Mouse (Mus musculus): ENCODE measurements around the gene Pnmt.

Pnmt gene

GRCm38 (mm10) chr11:98384721-98385637 lies 1.3 kb upstream of the Pnmt start:
- peak; percentile 63 for DNase-seq

- DNase-seq = no peak
These were observed 346 bp downstream of the Pnmt start for GRCm38 (mm10) chr11:98386596-98386995.

- DNase-seq = no peak
These were observed 867 bp downstream of the Pnmt start for GRCm38 (mm10) chr11:98387056-98387577.

GRCm38 (mm10) chr11:98388282-98388681 lies 2.0 kb downstream of the Pnmt start:
- DNase-seq = no peak

- DNase-seq = peak; percentile 73
These were observed 3.1 kb downstream of the Pnmt start for GRCm38 (mm10) chr11:98389221-98389780.

GRCm38 (mm10) chr11:98390141-98390540 lies 3.9 kb downstream of the Pnmt start:
- DNase-seq = peak; percentile 15

GRCm38 (mm10) chr11:98392034-98392433 lies 5.8 kb downstream of the Pnmt start:
- DNase-seq = no peak

GRCm38 (mm10) chr11:98392645-98393044 lies 6.4 kb downstream of the Pnmt start:
- no peak for DNase-seq

GRCm38 (mm10) chr11:98393317-98393716 lies 7.1 kb downstream of the Pnmt start:
- DNase-seq = peak; percentile 28

- DNase-seq = no peak
These were observed 8.1 kb downstream of the Pnmt start for GRCm38 (mm10) chr11:98394301-98394700.

- peak; percentile 15 for DNase-seq
These were observed 8.8 kb downstream of the Pnmt start for GRCm38 (mm10) chr11:98395041-98395440.

- DNase-seq = peak; percentile 16
These were observed 11.7 kb downstream of the Pnmt start for GRCm38 (mm10) chr11:98397946-98398345.

GRCm38 (mm10) chr11:98400161-98400726 lies 14.0 kb downstream of the Pnmt start, which contains the start of gene Pgap3:
Gene Pgap3 (minus strand): TSS chr11:98400490.
- peak; percentile 90 for DNase-seq

GRCm38 (mm10) chr11:98400816-98401215 lies 14.6 kb downstream of the Pnmt start:
- no peak for DNase-seq

GRCm38 (mm10) chr11:98406621-98407020 lies 20.4 kb downstream of the Pnmt start:
- DNase-seq = no peak

GRCm38 (mm10) chr11:98408872-98409271 lies 22.6 kb downstream of the Pnmt start:
- no peak for DNase-seq

GRCm38 (mm10) chr11:98409341-98409822 lies 23.1 kb downstream of the Pnmt start:
- no peak for DNase-seq

GRCm38 (mm10) chr11:98412273-98412796 lies 26.1 kb downstream of the Pnmt start, which contains the start of gene Erbb2:
Gene Erbb2 (plus strand): TSS chr11:98412470.
- DNase-seq = no peak

GRCm38 (mm10) chr11:98412797-98413301 lies 26.6 kb downstream of the Pnmt start:
- DNase-seq = no peak

GRCm38 (mm10) chr11:98413731-98414130 lies 27.5 kb downstream of the Pnmt start:
- DNase-seq = no peak

GRCm38 (mm10) chr11:98414162-98414561 lies 27.9 kb downstream of the Pnmt start:
- no peak for DNase-seq

- DNase-seq = no peak
These were observed 30.8 kb downstream of the Pnmt start for GRCm38 (mm10) chr11:98417074-98417473.

GRCm38 (mm10) chr11:98418273-98418672 lies 32.0 kb downstream of the Pnmt start:
- DNase-seq = no peak
